Mouse (Mus musculus): ENCODE measurements around the gene Cdk6.

DNA sequence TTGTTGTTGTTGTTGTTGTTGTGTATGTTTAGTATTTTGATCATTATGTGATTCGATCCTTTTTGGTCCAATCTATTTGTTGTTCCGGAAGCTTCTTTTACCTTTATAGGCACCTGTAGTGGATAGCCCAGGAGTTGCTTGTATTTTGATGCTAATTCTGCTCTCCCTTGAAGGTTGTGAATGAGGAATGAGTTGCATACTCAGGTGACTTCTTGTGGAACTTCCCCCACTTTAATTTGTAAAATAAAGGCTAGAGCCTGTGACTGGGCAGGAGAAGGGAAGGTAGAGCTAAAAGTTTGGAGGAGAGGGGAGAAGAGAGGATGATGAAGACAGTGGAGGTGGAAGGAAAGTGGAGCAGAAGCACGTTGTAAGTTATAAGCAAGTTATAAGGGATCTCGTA is 47.6 kb upstream of the Cdk6 start:
- TF ChIP-seq CTCF (IDR thresholded peaks at IDR 0.05; ENCODE audit: control insufficient read depth, insufficient read depth, low read length) (no peak), POLR2A (IDR thresholded peaks at IDR 0.05; ENCODE audit: borderline replicate concordance, control insufficient read depth, low read depth, low read length) (no peak)

Measured in bone marrow, adult 2 months (tissue).